Mouse (Mus musculus): Measurements from ENCODE around the gene Mfng. TPM values are rescaled to one million over a fixed set of nuclear protein-coding genes. Genes with fewer than 3 reads are reported as not detected.

Mfng gene
- total RNA-seq, 4 experiments from 2014 or later, result 6.5 to 11.2 (median 8.1) TPM

GRCm38 (mm10) chr15:78755966-78756725, 17.1 kb downstream of the Mfng start:
- DNase-seq (ENCODE audit: low spot score in 2 of 2), result no peak

DNA sequence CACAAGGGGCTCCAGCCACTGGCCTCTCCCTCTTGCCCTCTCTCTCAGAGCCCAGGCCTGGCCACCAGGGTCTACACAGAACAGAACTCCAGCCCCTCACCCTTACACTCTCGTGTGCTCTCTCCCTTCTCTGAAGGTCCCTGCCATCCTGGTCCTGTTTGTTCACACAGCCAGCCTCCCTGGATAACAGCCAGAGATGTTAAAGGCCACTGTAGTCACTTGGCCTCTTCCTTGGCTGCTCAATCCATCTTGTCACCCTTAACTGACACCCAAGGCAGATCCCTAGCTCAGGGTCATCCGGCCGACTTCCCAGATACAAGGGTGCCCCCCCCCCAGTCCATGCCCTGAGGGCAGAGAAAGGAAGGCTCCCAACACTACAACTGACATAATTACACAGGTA, 18.0 kb downstream of the Mfng start:
- no peak for DNase-seq (ENCODE audit: low spot score in 2 of 2)

GRCm38 (mm10) chr15:78754144-78754543, 19.1 kb downstream of the Mfng start:
- no peak for DNase-seq (ENCODE audit: low spot score in 2 of 2)

- DNase-seq (ENCODE audit: low spot score in 2 of 2), result no peak
Measured at GRCm38 (mm10) chr15:78752991-78753390, 20.3 kb downstream of the Mfng start.

DNA sequence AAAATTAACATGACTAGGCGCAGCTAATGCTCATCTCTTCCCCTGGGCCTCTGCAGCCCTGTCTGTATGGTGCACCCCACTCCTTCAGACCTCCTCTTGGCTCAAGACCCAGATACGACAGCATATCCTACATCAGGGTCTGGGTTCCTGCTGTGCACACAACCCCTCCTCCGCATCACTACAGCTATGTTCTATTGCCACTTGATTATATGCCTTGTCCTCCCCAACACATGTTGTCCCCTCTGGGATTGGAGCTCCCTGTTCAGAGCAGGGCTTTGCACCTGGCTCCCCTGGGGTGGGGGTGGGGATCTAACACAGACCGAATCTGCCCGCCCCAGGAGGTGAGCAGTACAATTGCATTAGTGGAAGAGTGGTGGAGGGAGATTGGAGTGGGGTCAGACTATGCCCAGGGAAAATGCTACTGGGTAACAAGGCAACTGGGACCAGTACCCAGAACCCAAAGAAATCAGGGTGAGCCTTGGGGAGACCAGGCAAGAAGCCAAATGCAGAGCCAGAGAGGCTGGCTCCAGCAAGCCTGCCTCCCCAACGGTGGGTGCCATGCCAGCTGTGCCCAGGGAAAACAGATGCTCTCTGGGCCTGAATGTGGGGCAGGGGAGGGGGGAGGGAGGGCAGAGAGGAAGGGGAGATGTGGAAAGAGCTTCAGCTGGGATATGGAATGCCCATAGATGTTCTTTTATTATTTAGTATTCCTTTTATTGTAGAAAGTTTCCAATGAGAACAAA, 22.5 kb downstream of the Mfng start:
- DNase-seq (ENCODE audit: low spot score in 2 of 2), result no peak

DNA sequence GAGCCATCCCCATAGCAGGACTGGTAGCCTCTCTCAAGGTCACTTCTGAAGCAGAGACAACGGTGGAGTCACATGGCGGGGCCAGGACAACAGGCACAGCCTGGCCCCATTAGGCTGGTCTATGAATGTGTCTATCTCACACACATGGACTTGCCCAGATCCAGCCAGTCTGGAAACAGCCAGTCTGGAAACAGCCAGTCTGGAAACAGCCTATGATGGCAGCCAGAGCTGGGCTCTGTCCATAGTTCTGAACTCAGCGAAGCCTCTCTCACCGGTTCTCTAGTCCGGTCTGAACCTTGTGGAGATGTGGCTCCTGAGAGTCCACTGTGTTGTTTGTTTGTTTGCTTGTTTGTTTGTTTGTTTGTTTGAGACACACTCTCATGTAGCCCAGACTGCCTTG, 23.4 kb downstream of the Mfng start:
- no peak for DNase-seq (ENCODE audit: low spot score in 2 of 2)

GRCm38 (mm10) chr15:78744206-78744605, 29.1 kb downstream of the Mfng start:
- peak; percentile 58 to 93 for DNase-seq (ENCODE audit: low spot score in 2 of 2)

GRCm38 (mm10) chr15:78742831-78743230, 30.4 kb downstream of the Mfng start:
- no peak for DNase-seq (ENCODE audit: low spot score in 2 of 2)

- DNase-seq (ENCODE audit: low spot score in 2 of 2), result no peak
Measured at GRCm38 (mm10) chr15:78740662-78741061, 32.6 kb downstream of the Mfng start.

DNA sequence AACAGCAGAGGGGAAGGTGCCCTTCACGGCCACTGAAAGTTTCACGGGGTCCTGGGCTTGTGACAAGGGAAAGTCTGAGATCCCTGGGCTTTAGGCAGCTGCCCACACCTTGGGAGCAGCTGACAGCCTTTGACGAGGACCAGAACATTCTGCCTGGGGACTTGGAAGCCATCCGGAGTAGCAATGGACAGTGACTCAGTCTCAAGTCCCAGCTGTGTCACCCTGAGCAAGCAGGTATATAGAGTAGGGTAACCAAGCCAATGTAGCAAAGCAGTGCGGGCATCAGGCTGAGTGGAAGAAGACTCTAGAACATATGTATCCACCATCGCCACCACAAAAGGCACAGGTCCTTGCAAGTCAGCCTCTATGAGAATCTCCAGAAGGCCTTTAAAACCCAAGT, 36.1 kb downstream of the Mfng start:
- no peak for DNase-seq (ENCODE audit: low spot score in 2 of 2)

- no peak for DNase-seq (ENCODE audit: low spot score in 2 of 2)
Measured at GRCm38 (mm10) chr15:78736681-78737100, 36.6 kb downstream of the Mfng start.

GRCm38 (mm10) chr15:78736181-78736579, 37.1 kb downstream of the Mfng start:
- DNase-seq (ENCODE audit: low spot score in 2 of 2), result no peak

- DNase-seq (ENCODE audit: low spot score in 2 of 2), result no peak
Measured at GRCm38 (mm10) chr15:78735431-78736180, 37.7 kb downstream of the Mfng start.

- no peak for DNase-seq (ENCODE audit: low spot score in 2 of 2)
Measured at GRCm38 (mm10) chr15:78731830-78732229, 41.4 kb downstream of the Mfng start.

- DNase-seq (ENCODE audit: low spot score in 2 of 2), result no peak
Measured at GRCm38 (mm10) chr15:78730315-78731049, 42.8 kb downstream of the Mfng start.

- no peak for DNase-seq (ENCODE audit: low spot score in 2 of 2)
Measured at GRCm38 (mm10) chr15:78726697-78727096, 46.6 kb downstream of the Mfng start.

DNA sequence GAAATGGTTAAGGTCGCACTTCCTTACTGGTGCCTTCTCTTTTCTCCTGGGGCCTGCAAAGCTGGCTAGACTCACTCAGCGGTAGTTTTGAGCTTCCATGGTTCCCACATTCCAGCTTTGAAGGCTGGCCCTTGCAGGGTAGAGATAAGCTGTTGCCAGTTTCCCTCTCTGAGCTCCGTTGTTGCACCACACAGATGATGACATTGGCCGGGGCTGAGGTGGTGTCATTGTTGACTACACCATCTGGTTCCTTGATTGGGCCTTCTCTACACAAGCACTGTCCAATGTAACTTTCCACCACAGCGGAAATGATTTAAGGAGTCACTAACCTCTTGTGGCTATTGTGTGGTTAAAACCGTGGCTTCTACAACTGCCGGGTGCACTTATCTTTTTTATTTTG, 52.7 kb downstream of the Mfng start:
- no peak for DNase-seq (ENCODE audit: low spot score in 2 of 2)

- DNase-seq (ENCODE audit: low spot score in 2 of 2), result no peak
Measured at GRCm38 (mm10) chr15:78720094-78720493, 53.2 kb downstream of the Mfng start.

DNA sequence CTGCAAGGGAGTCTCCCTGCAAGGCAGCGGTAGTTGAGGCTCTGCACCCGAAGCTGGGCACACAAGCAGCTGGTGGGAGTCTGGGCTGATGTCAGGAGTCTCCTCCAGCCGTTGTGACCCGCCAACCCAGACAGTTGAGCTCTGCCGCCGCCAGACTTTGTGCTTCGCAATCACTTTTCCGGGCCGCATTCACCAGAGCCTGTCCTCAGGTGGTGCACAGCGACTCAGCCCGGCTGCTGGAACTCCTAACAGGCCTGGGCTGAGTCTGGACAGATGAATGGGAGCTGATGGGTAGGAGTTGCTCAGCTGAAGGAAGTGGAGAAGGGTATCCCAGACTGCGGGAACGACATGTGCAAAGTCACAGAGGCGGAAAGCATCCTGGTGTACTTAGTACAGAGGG, 53.9 kb downstream of the Mfng start:
- DNase-seq (ENCODE audit: low spot score in 2 of 2), result no peak

DNA sequence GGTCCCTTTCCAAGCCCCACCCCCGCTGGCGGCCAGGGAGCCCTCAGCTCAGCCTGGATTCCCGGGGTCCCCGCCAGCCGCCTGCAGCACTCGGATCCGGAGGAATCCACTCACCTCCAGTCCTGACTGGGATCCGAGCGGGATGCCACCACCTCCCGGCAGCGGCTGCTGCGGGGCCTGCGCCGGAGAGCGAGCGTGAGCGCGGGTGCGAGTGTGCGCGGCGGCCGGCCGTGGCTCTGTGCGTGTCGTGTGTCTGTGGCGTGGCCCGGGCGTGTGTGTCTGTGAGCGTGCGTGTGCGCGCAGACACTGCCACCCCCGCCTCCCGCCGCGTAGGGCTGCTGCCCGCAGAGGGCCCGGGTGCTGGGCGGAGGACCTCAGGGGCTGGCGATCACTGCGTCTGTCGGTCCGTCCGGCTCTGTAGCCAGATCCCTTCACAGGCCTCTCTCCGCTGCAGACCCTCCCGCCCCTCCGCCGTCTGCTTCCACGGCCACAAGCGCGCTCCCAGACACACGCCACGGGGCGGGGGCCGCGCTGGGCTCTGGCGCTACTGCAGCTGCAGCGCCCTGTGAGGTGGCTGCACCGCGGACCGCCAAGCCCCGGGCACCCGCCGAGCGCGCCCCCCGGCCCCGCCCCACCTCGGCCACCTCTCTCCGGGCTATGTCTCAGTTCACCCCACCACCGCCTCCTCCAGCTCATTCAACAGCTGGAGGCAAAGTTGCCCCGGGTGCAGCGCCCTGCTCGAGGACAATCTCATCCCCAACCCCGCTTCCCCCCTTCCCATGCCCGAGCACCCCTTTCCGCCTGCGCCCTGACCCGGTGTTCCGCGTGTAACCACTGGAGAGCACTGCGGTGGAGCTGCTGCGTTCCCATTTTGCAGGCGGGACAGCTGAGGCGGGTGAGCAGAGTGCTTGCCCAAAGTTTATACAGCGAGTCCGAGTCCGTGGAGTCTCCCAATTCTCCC, 54.7 kb downstream of the Mfng start, which contains the start of gene Elfn2:
Elfn2 (minus strand) TSS at position 482 of the 961 bp plus-strand sequence.
- no peak for DNase-seq (ENCODE audit: low spot score in 2 of 2)

Measured in layer of hippocampus, adult 8-10 months (tissue).